Mouse (Mus musculus) kidney, postnatal 36 days (tissue): Measurements from ENCODE around the gene Mfsd10.
"Not testable (repeated sequence)": the region's sequence is repeated elsewhere in the genome, so short reads cannot be mapped to it uniquely, and the experiment has no call there.

Source experiments
- DNase-seq, 2 experiments: peaks; one replicate each; pipeline ENCODE4 v3.0.0; 2021 to 2022; ENCODE audit warnings: mixed read lengths in 2 of 2

Mfsd10 gene

DNA sequence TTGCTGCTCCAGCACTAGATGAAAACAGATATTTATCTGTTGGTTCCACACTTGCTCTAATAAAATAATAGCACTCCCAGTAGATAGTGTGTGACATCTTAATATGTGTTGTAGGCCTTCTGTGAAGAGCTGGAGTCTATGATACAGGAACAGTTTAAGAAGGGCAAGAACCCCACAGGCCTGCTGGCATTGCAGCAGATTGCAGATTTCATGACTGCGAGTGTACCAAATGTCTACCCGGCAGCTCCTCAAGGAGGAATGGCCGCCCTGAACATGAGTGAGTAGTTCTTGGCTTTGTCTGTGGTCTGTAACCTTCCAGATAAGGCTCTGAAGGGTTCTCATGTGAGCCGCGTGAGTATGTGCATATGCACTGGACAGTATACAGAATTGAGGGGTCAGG lies 32.4 kb downstream of the Mfsd10 start:
- no peak for DNase-seq

DNA sequence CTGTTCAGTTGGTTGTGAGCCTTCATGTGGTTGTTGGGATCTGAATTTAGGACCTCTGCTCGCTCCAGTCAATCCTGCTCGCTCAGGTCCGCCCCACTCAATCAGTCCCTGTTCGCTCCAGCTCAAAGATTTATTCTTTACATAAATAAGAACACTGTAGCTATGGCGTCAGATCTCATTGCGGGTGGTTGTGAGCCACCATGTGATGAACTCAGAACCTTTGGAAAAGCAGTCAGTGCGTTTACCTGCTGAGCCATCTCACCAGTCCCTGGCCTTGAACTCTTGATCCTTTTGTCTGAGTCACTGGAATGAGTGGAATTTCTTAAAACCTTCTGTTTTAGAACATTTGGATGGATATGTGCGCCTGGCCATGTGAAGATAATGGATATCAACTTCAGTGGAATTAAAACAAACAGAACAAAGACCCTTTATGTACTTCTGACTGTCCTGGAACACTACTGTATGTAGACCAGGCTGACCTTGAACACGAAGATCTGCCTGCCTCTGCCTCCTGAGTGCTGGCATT lies 43.7 kb downstream of the Mfsd10 start:
- no peak for DNase-seq

DNA sequence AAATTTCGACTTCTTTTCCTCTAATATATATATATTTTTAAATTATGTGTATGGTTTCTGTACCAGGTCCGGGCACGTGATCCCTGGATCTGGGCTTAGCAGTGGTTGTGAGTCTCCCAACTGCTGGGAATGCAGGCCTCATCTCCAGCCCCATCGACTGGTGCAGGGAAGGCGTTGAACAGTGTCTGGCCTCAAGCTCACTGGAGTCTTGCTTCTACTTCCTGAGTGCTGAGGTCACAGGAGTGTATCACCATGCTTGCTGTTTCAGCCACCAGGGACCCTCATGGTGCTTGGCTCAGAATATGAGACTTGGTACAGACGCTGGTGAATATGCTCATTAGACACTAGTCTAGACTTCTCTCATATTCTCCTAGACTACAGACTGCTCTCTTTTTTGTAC lies 44.3 kb downstream of the Mfsd10 start:
- DNase-seq = no peak

DNA sequence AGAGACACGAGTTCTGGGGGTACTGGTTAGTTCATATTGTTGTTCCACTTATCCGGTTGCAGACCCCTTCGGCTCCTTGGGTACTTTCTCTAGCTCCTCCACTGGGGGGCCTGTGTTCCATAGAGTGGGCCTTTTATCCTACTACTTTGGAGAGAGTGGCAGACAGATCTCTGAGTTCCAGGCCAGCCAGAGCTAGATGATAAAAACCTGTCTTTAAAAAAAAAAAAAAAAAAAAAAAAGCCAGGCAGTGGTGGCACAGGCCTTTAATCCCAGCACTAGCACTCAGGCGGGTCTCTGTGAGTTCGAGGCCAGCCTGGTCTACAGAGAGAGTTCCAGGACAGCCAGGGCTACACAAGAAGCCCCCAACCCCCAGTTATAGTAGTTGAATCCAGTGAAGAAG lies 44.8 kb downstream of the Mfsd10 start:
- DNase-seq = not testable (repeated sequence)

DNA sequence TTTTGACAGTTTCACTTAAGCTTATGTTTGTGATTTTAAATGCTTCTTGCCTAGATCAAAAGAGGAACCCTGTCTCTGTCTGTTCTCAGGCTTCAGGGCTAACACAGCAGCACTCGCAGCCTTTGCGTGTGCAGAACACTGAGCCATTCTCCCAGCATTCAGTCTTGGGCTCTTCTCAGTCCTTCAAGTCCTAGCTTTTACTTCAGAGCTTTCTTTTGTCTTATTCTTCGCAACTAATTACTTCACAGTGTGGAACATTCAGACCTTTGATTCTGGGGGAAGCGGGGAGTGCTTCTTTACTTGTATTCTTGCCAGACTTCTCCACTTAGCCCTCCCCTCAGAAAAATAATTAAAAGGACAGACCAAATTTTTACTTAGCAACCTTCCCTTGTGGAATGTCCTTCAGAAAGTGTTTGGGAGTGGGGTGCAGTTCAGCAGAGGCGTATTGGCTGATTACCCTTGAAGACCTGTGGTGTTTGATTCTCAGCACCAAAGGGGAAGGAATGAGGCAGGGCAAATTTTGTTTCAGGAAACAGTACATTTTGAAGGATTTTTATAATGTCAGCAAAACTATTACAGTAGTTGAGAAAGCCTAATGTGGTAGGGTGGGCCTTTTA lies 45.5 kb downstream of the Mfsd10 start:
- no peak for DNase-seq

DNA sequence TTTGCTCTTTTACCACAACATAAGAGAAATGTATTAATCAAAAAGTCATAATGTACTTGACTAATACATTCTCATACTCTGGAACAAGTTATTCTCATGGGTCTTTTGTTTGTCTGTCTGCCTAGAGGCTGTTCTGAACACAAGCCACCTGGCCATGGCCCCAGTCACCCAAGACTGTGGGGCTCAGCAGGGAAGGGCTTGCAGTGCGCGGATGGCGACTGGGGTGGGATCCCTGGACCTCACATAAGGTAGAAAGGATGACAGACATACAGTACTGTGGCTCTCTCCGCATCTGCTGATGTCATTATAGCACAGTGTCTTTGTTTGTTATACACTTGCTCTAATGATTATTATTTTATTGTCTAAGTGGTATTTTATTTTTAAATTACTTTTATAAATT lies 46.3 kb downstream of the Mfsd10 start:
- DNase-seq = no peak

DNA sequence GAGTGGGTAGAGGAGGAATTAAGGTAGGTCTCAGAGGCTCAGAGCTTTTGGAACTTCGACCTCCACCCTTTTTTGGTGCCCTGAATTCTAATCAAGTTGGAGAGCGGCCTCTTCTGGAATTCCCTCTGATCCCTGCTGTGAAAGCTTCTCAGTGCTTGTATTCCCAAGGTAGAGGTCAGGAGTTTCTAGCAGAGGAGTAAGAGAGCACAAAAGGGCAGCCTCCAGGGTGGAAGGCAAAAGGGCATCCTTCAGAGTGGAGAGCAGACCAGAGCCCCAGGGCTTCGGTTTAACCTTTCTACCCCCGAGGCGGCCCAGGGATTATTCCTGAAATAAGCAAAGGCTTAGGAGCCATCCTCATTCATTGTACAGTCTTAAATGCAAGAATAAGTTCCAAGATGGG lies 47.0 kb downstream of the Mfsd10 start:
- peak; percentile 59 to 70 for DNase-seq

DNA sequence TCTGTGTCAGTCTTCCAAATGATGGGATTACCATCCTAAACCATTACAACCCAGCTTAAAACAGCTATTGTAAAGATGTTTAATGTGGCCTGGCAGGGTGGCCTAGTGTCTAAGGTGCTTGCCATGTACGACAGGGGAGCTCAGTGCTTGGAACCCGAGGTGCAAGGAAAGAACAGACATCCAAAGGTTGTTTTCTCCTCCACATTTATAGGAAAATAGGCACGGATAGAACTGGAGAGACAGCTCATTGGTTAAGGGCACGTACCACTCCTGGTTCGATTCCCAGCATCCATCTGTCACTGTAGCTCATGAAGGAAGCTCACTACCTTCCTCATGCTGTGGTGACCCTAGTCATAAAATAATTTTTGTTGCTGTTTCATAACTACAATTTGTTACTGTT lies 49.1 kb downstream of the Mfsd10 start:
- no peak for DNase-seq

DNA sequence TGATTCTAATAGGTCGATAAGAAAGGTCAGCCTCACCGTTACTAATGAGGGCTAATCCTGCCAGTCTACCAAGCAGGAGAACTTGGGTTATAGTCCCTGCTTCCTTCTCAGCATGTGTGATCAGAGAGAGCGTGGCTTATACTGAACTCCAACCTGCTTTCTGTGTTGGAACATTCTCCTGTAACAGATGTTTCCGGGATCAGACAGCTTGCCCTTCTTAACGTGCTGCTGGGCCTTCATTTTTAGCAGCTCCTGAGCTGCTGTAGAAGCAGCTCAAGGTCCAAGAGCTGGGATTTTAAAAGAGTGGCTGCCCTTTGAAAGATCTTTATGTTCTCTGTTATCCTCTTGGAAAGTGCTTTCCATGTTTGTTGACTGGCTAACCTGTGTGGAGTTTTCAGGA lies 51.8 kb downstream of the Mfsd10 start:
- DNase-seq = no peak
